1 mouse cellular context compared by ENCODE assay signal in the genomic region with DNA sequence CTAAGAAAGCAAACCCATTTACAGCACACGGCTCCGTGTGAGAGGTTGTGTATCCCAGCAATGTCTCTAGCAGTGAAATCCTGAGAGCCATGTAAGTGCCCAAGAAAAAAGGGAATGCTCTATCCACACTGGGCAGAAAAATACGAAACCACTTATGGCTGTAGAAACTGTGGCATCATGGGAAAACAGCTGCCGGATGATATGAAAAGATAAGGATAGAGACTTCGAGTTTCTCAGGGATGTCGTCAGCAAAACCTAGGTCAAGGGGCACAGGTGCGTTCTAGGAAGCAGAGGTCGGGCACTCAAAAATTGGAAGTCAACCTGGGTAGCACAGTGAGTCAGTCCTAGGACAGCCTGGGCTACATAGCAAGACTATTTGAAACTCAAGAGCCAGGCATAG.
TF ChIP-seq lines count a peak whose summit lies in the region.

No protein-coding gene starts in this region.

TF ChIP-seq in MEL, 35 proteins besides CTCF, POLR2A, EP300 and RAD21:
- TF ChIP-seq RCOR1 (IDR thresholded peaks at IDR 0.05; ENCODE audit: low read depth, low read length) (0 out of 2 replicates have a peak, but pooled peaks have one; percentile 17), BHLHE40 (IDR thresholded peaks at IDR 0.05; ENCODE audit: borderline replicate concordance, low read depth, low read length) (0 out of 2 replicates have a peak, but pooled peaks have one; percentile 43), ELF1 (IDR thresholded peaks at IDR 0.05; ENCODE audit: low read depth, low read length) (no peak), GATA1 (IDR thresholded peaks at IDR 0.05; ENCODE audit: low read depth, low read length) (peak; percentile 81), ZMIZ1 (IDR thresholded peaks at IDR 0.05; ENCODE audit: low read depth, low read length) (no peak), KAT2A (conservative IDR thresholded peaks at IDR 0.05; ENCODE audit: low read depth, low read length) (peak; percentile 49; the same call in 1 of the 2 replicates), MYC (IDR thresholded peaks at IDR 0.05; ENCODE audit: low read depth, low read length) (0 out of 2 replicates have a peak, but pooled peaks have one; percentile 6), MAX (IDR thresholded peaks at IDR 0.05; ENCODE audit: low read length) (no peak), UBTF (IDR thresholded peaks at IDR 0.05; ENCODE audit: borderline replicate concordance, insufficient read depth, low read depth, low read length) (no peak), MAFK (IDR thresholded peaks at IDR 0.05; ENCODE audit: borderline replicate concordance, low read depth, low read length) (0 out of 2 replicates have a peak, but pooled peaks have one; percentile 34), SIN3A (IDR thresholded peaks at IDR 0.05; ENCODE audit: low read length) (peak; percentile 67; the same call in 1 of the 2 replicates), TBP (IDR thresholded peaks at IDR 0.05; ENCODE audit: low read depth, low read length) (0 out of 2 replicates have a peak, but pooled peaks have one; percentile 35), NELFE (IDR thresholded peaks at IDR 0.05; ENCODE audit: low read depth, low read length) (peak; percentile 43; the same call in 1 of the 2 replicates), TCF12 (IDR thresholded peaks at IDR 0.05; ENCODE audit: low read depth, low read length) (peak; percentile 88), MAZ (IDR thresholded peaks at IDR 0.05; ENCODE audit: low read depth, low read length) (no peak), HCFC1 (IDR thresholded peaks at IDR 0.05; ENCODE audit: low read depth, low read length) (peak; percentile 45; the same call in 1 of the 2 replicates), MYB (IDR thresholded peaks at IDR 0.05; ENCODE audit: low read depth, low read length) (no peak), POLR2AphosphoS5 (IDR thresholded peaks at IDR 0.05; ENCODE audit: borderline replicate concordance, low read depth, low read length) (no peak), CHD2 (IDR thresholded peaks at IDR 0.05; ENCODE audit: low read length) (no peak), E2F4 (IDR thresholded peaks at IDR 0.05; ENCODE audit: borderline replicate concordance, low read depth, low read length) (no peak), ZC3H11A (IDR thresholded peaks at IDR 0.05; ENCODE audit: low read depth, low read length) (no peak), MEF2A (IDR thresholded peaks at IDR 0.05; ENCODE audit: extremely low read depth, insufficient replicate concordance, low read depth, low read length, poor library complexity, severe bottlenecking) (peak; percentile 74; the same call in 1 of the 2 replicates), ETS1 (IDR thresholded peaks at IDR 0.05; ENCODE audit: low read depth, low read length) (peak; percentile 98), MXI1 (IDR thresholded peaks at IDR 0.05; ENCODE audit: low read depth, low read length) (peak; percentile 69; the same call in 1 of the 2 replicates), TAL1 (IDR thresholded peaks at IDR 0.05; ENCODE audit: low read length) (peak; percentile 43; the same call in 1 of the 2 replicates)
